9 mouse cellular contexts compared by ENCODE assay signal in the genomic region with DNA sequence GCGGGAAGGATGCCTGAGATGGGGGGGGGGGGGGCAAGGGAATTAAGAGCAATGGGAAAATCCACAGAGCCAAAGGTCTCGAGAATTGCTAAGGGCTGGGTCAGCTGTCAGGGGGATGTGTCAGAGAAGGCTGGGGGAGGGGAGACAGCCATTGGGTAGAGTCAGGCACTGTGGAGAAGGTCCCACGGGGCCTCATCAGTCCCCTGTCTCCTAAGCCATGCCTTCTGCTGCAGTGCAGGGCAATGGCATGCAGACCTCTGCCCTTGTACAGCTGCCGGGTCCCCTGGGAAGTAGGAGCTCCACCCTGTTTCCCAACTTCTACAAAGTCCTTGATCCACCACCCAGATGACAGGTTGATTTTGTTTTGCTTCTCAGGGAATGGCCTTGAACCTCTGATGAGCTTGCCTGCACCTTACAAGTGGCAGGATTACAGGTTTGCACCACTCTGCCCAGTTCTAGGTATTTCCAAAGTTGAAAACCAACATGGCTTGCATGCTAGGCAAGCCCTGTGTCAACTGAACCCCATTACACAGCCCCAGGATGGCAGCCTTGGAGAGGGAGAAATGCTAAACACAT.
DNase-seq lines count a peak whose midpoint lies in the region.
"Had no signal": no experiment of that assay in that cellular context is flagged by ENCODE, and none has a peak within 500 bp of the region (broad histone marks: within the 10 kb centered on the region; RNA-seq: fewer than 3 reads in every experiment).

No protein-coding gene starts in this region.

- H3K4me3 ChIP-seq in brown adipose tissue, adult 24 weeks (ENCODE audit: insufficient read depth, low read depth, low read length): no peak overlapping the region
- H3K4me3 ChIP-seq in limb, embryonic 10.5 days: no peak overlapping the region
- H3K4me3 ChIP-seq: neural tube, embryonic 12.5 days had no signal

- WGBS in limb, embryonic 10.5 days: 31% methylated on average over 4 of the region's 4 CpGs

- no peaks in the 10 kb centered on the region for H3K27me3 ChIP-seq in limb, embryonic 10.5 days (ENCODE audit: low read depth, poor library complexity, severe bottlenecking)
- H3K27me3 ChIP-seq: neural tube, embryonic 12.5 days had no signal

- peak overlapping the region; percentile 95 for H3K27ac ChIP-seq in brown adipose tissue, adult 24 weeks (replicated peaks; ENCODE audit: low read depth, low read length)
- peak overlapping the region; percentile 85 for H3K27ac ChIP-seq in limb, embryonic 10.5 days
- H3K27ac ChIP-seq: neural tube, embryonic 12.5 days had no signal

- no peaks in the 10 kb centered on the region for H3K36me3 ChIP-seq in limb, embryonic 10.5 days
- H3K36me3 ChIP-seq: neural tube, embryonic 12.5 days had no signal

- H3K9me3 ChIP-seq in limb, embryonic 10.5 days (replicated peaks): no peaks in the 10 kb centered on the region
- H3K9me3 ChIP-seq: neural tube, embryonic 12.5 days had no signal

- peak; percentile 62 for DNase-seq in kidney, adult 9 months
- DNase-seq in kidney, adult 11 months: no peak
- DNase-seq in adrenal gland, postnatal 14 days: peak; percentile 83
- DNase-seq in limb, embryonic 10.5 days (ENCODE audit: low spot score): no peak
- DNase-seq in gastrocnemius, postnatal 25 days: no peak
- DNase-seq in left cerebral cortex, adult 8-10 months (ENCODE audit: low spot score in 2 of 2): no peak
- DNase-seq: embryo, embryonic 11 days had no signal

- peaks cover 83% of the 10 kb centered on the region for H3K4me1 ChIP-seq in brown adipose tissue, adult 24 weeks (ENCODE audit: control insufficient read depth, insufficient read depth, insufficient read length, low read length)
- peaks cover 87% of the 10 kb centered on the region for H3K4me1 ChIP-seq in limb, embryonic 10.5 days

Comparison
In these comparisons a context has a peak if more than half of its experiments do, and no peak if none do; other contexts are left out.
1. DNase-seq: peak in kidney, adult 9 months (single experiment) and adrenal gland, postnatal 14 days (single experiment); none in kidney, adult 11 months (single experiment), limb, embryonic 10.5 days (single experiment), gastrocnemius, postnatal 25 days (single experiment) and left cerebral cortex, adult 8-10 months (0 of 2).